Mouse (Mus musculus) layer of hippocampus, adult 2 months (tissue): ENCODE measurements around the gene Megf8. TPM values are rescaled to one million over a fixed set of nuclear protein-coding genes. Genes with fewer than 3 reads are reported as not detected.
"Not testable (repeated sequence)": the region's sequence is repeated elsewhere in the genome, so short reads cannot be mapped to it uniquely, and the experiment has no call there.

ENCODE experiments used
- DNase-seq, 2 experiments: peaks; one replicate each; pipeline ENCODE4 v3.0.0; 2022; ENCODE audit warnings: low spot score in 2 of 2
- H3K27ac ChIP-seq: fragments of 200-600 bp; 2 replicates; pipeline ENCODE4 v1.8.1; 2022
- H3K4me3 ChIP-seq: fragments of 200-600 bp; 2 replicates; pipeline ENCODE4 v1.8.1; 2022; ENCODE audit warnings: mild to moderate bottlenecking
- CTCF ChIP-seq: fragments of 200-600 bp; conservative IDR thresholded peaks from 2 replicates; pipeline ENCODE4 v1.8.1; 2022; ENCODE audit warnings: antibody characterized with exemption, mild to moderate bottlenecking, moderate library complexity
- total RNA-seq, 2 experiments: library from RNA; stranded (reverse); gene quantifications; 2 replicates each; pipeline ENCODE4 v1.2.3; 2021

The Megf8 gene
- total RNA-seq, 2 experiments from 2014 or later, result 96.9 to 100 TPM

GRCm38 (mm10) chr7:25311193-25311592 lies 5.8 kb upstream of the Megf8 start:
- no peak for TF ChIP-seq CTCF
- DNase-seq, result no peak
- Histone ChIP-seq H3K4me3 (no peak overlapping the region), H3K27ac (no peak overlapping the region)

DNA sequence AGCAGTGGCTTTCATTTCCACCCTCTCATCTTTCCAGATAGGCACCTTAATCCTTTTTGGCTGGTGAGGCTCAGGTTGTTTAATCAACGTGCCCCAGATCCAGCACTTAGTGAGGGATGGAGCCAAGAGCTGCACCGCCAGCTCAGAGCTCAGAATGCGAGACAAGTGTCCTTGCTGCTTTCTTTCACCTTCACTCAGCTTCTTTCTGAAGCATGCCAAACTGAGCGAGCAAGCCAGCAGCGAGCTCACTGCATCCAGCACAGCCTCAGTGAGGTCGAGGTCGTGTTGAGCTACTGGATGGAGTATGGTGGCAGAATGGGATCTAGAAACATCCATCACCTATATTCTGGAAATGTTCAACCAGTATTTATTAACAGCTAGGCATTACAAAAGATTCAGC lies 3.6 kb upstream of the Megf8 start:
- no peak for DNase-seq
- TF ChIP-seq CTCF, result no peak
- Histone ChIP-seq H3K4me3 (no peak overlapping the region), H3K27ac (no peak overlapping the region)

- TF ChIP-seq CTCF, result no peak
- no peak overlapping the region for H3K27ac ChIP-seq
- peak overlapping the region; percentile 77; the same call in 1 of the 2 replicates for H3K4me3 ChIP-seq
- no peak for DNase-seq
Observed at GRCm38 (mm10) chr7:25314606-25315305, 2.2 kb upstream of the Megf8 start.

- peak overlapping the region; percentile 77 for H3K4me3 ChIP-seq
- H3K27ac ChIP-seq, result peak overlapping the region; percentile 60; the same call in 1 of the 2 replicates
Observed at GRCm38 (mm10) chr7:25315306-25316041, 1.5 kb upstream of the Megf8 start.

GRCm38 (mm10) chr7:25317446-25317999 lies 559 bp downstream of the Megf8 start:
- DNase-seq, result no peak
- Histone ChIP-seq H3K27ac (peak overlapping the region; percentile 94), H3K4me3 (peak overlapping the region; percentile 77)
- no peak for TF ChIP-seq CTCF

More at GRCm38 (mm10) chr7:25315306-25316041, 1.5 kb upstream of the Megf8 start:
- TF ChIP-seq CTCF, result no peak
- no peak for DNase-seq

DNA sequence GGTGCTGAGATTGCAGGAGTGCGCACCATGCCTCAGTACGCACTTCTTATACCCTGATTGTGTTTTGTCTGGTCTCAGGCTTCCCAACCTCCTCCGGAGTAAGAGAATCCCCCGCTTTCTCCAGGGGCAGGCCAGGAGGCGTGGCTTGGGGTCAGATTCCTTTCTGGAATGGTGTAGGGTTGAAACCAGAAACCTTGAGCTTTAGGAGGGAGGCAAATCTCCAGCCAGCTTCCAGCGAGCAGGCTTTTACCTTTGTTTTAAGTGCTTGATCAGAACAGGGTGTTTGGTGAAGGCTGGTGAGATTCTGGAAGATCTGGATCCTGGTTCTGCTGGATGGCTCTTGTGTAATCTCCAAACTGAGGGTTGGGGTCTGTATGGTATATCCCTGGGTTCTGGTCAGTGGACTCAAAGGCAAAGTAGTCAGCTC lies 5.1 kb downstream of the Megf8 start:
- TF ChIP-seq CTCF, result no peak
- no peak overlapping the region for H3K27ac ChIP-seq
- no peak for DNase-seq

GRCm38 (mm10) chr7:25323219-25323618 lies 6.3 kb downstream of the Megf8 start:
- Histone ChIP-seq H3K4me3 (no peak overlapping the region), H3K27ac (no peak overlapping the region)
- TF ChIP-seq CTCF, result no peak
- DNase-seq, result no peak

More for the DNA sequence above, 5.1 kb downstream of the Megf8 start:
- H3K4me3 ChIP-seq, result no peak overlapping the region

GRCm38 (mm10) chr7:25325431-25325830 lies 8.5 kb downstream of the Megf8 start:
- H3K4me3 ChIP-seq, DNase-seq: not testable (repeated sequence)

GRCm38 (mm10) chr7:25326233-25326632 lies 9.3 kb downstream of the Megf8 start:
- no peak for DNase-seq
- no peak overlapping the region for H3K27ac ChIP-seq
- H3K4me3 ChIP-seq, result no peak overlapping the region
- no peak for TF ChIP-seq CTCF

More at GRCm38 (mm10) chr7:25325431-25325830, 8.5 kb downstream of the Megf8 start:
- H3K27ac ChIP-seq, result not testable (repeated sequence)

DNA sequence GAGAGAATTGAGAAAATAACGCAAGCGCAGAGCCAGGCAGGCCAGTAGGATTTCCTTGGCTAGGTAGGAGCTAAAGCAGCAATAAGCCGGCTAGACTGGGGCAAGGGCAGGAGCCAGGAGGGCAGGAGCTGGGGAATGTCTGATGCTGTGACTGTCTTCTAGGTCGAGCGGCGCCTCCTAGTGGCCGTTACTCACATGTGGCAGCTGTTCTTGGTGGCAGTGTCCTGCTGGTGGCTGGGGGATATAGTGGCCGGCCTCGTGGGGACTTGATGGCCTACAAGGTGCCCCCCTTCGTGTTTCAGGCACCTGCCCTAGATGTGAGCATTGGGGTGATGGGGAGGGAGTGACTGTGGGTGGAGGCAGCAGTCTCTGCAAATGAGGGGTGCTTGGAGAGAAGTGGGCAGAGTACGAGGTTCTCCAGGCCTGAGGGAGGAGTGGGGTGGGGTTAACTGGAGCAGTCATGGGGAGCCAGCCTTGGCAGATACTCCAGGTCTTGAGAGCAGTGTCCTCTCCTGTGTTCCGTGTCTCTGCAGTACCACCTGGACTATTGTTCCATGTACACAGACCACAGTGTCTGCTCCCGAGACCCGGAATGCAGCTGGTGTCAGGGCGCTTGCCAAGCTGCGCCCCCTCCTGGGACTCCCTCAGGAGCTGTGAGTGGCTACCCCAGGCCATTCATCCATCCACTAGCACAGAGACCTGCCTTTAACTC lies 16.8 kb downstream of the Megf8 start:
- H3K27ac ChIP-seq, result no peak overlapping the region
- H3K4me3 ChIP-seq, result no peak overlapping the region
- DNase-seq, result peak; percentile 45 to 60
- TF ChIP-seq CTCF, result peak; percentile 83

DNA sequence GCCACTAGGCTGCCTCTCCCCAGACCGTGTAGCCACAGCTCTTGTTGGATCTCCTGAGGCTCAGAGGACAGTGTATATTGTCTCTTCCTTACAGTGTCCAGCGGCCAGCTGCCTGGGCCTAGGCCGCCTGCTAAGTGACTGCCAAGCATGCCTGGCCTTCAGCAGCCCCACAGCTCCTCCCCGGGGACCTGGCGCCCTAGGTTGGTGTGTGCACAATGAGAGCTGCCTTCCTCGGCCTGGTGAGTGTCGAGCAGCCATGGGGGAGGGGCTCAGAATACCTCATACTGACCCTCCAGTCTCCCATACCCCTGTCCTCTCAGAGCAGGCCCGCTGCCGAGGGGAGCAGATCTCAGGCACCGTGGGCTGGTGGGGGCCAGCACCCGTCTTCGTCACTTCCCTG lies 17.5 kb downstream of the Megf8 start:
- no peak overlapping the region for H3K4me3 ChIP-seq
- no peak overlapping the region for H3K27ac ChIP-seq
- no peak for DNase-seq
- TF ChIP-seq CTCF, result no peak

- H3K27ac ChIP-seq, result no peak overlapping the region
- no peak for TF ChIP-seq CTCF
- H3K4me3 ChIP-seq, result no peak overlapping the region
- DNase-seq, result no peak
Observed at GRCm38 (mm10) chr7:25339329-25339728, 22.4 kb downstream of the Megf8 start.
